Mouse (Mus musculus): ENCODE results near the gene Polr3h.

DNA sequence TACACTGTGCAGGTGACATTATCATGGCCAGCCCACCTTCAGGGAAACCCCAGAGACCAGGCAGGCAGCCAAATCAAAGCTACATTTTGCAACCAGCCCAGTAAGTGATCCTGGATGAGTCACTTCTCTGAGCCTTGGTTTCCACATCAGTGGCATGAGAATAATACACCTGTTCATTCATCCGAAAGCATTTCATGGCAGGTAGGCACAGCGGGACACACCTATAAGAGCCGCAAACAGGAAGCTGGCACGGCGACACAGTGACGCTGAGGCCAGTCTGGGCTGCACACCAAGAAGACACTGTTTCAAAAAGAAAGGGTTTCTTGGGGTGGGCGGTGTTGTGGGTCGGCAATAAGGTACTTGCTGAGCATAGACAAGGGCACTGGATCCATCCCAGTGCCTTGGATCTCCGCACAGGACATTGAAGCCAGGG is 28.1 kb upstream of the Polr3h start:
- TF ChIP-seq TAL1 (IDR thresholded peaks at IDR 0.05; ENCODE audit: low read length) (no peak), GATA1 (IDR thresholded peaks at IDR 0.05; ENCODE audit: low read length) (no peak)
